Mouse (Mus musculus) MEL (cell line): ENCODE data around the gene Eps15. TPM values are rescaled to one million over a fixed set of nuclear protein-coding genes. Genes with fewer than 3 reads are reported as not detected.

Experiments
- DNase-seq: peaks from one replicate; pipeline ENCODE4 v3.0.0; 2011; ENCODE audit warnings: low read depth, low spot score
- H3K27ac ChIP-seq: 2 replicates; pipeline ENCODE4 v1.5.1; 2012; ENCODE audit warnings: low read depth, mild to moderate bottlenecking, control low read depth, low read length, moderate library complexity; ENCODE audit not compliant: control insufficient read depth
- H3K27me3 ChIP-seq, 2 experiments: fragments of 150-350 bp in 1 of 2; sonication (generic) in 1 of 2; 2 replicates each; pipeline ENCODE4 v1.6.1; 2012; ENCODE audit warnings: low read length in 2 of 2, mild to moderate bottlenecking in 2 of 2, improper control_type of control experiment in 1 of 2, moderate library complexity in 1 of 2; ENCODE audit not compliant: insufficient read depth in 2 of 2, control insufficient read depth in 1 of 2
- H3K36me3 ChIP-seq, 2 experiments: 2 replicates each; pipeline ENCODE4 v1.6.1; 2012 to 2014; ENCODE audit warnings: low read length in 2 of 2, improper control_type of control experiment in 1 of 2, inconsistent platforms in 1 of 2, mild to moderate bottlenecking in 1 of 2; ENCODE audit not compliant: insufficient read depth in 2 of 2, control insufficient read depth in 1 of 2
- H3K4me1 ChIP-seq, 2 experiments: fragments of 150-350 bp in 1 of 2; sonication (generic) in 1 of 2; 2 replicates each; pipeline ENCODE4 v1.6.1; 2012; ENCODE audit warnings: low read length in 2 of 2, improper control_type of control experiment in 1 of 2, mild to moderate bottlenecking in 1 of 2; ENCODE audit not compliant: insufficient read depth in 2 of 2, control insufficient read depth in 1 of 2
- H3K4me3 ChIP-seq, 2 experiments: fragments of 150-350 bp in 1 of 2; sonication (generic) in 1 of 2; 2 replicates each; pipeline ENCODE4 v1.5.1; 2012; ENCODE audit warnings: low read depth in 2 of 2, low read length in 2 of 2, mild to moderate bottlenecking in 2 of 2, moderate library complexity in 2 of 2, control low read depth in 1 of 2, improper control_type of control experiment in 1 of 2; ENCODE audit not compliant: control insufficient read depth in 1 of 2, insufficient read depth in 1 of 2
- H3K79me2 ChIP-seq: 2 replicates; pipeline ENCODE4 v1.6.1; 2012; ENCODE audit warnings: mild to moderate bottlenecking, low read length, moderate library complexity; ENCODE audit not compliant: control insufficient read depth, poor library complexity, insufficient read depth
- H3K9ac ChIP-seq: 2 replicates; pipeline ENCODE4 v1.6.1; 2012; ENCODE audit warnings: low read depth, mild to moderate bottlenecking, control low read depth, low read length, moderate library complexity; ENCODE audit not compliant: control insufficient read depth, poor library complexity, severe bottlenecking
- H3K9me3 ChIP-seq: fragments of 150-350 bp; sonication (generic); replicated peaks from 2 replicates; pipeline ENCODE4 v1.6.1; 2012; ENCODE audit warnings: mild to moderate bottlenecking, low read length, improper control_type of control experiment, moderate library complexity; ENCODE audit not compliant: insufficient read depth
- BHLHE40 ChIP-seq: IDR thresholded peaks from 2 replicates; pipeline ENCODE4 v1.6.1; 2012; ENCODE audit warnings: low read depth, mild to moderate bottlenecking, inconsistent platforms, low read length, improper control_type of control experiment, borderline replicate concordance
- CHD2 ChIP-seq: IDR thresholded peaks from 2 replicates; pipeline ENCODE4 v1.6.1; 2011; ENCODE audit warnings: low read length, improper control_type of control experiment
- CTCF ChIP-seq, 3 experiments: IDR thresholded peaks in 2 of 3; conservative IDR thresholded peaks in 1 of 3; 2 replicates each; pipeline ENCODE4 v1.5.1; 2011 to 2012; ENCODE audit warnings: low read length in 3 of 3, low read depth in 2 of 3, mild to moderate bottlenecking in 2 of 3, improper control_type of control experiment in 1 of 3, inconsistent platforms in 1 of 3, mixed read lengths in 1 of 3, moderate library complexity in 1 of 3; ENCODE audit not compliant: control insufficient read depth in 1 of 3, insufficient read depth in 1 of 3, poor library complexity in 1 of 3, severe bottlenecking in 1 of 3
- ELF1 ChIP-seq: IDR thresholded peaks from 2 replicates; pipeline ENCODE4 v1.6.1; 2014; ENCODE audit warnings: low read depth, mild to moderate bottlenecking, inconsistent platforms, low read length, improper control_type of control experiment, moderate library complexity
- EP300 ChIP-seq, 2 experiments: IDR thresholded peaks; 2 replicates each; pipeline ENCODE4 v1.6.1; 2011; ENCODE audit warnings: improper control_type of control experiment in 2 of 2, low read length in 2 of 2, low read depth in 1 of 2, mild to moderate bottlenecking in 1 of 2
- GABPA ChIP-seq: IDR thresholded peaks from 2 replicates; pipeline ENCODE4 v1.6.1; 2012; ENCODE audit warnings: low read depth, mild to moderate bottlenecking, inconsistent platforms, low read length, improper control_type of control experiment, moderate library complexity
- HCFC1 ChIP-seq: IDR thresholded peaks from 2 replicates; pipeline ENCODE4 v1.6.1; 2012; ENCODE audit warnings: low read depth, mild to moderate bottlenecking, inconsistent platforms, low read length, improper control_type of control experiment, moderate library complexity
- KAT2A ChIP-seq: conservative IDR thresholded peaks from 2 replicates; pipeline ENCODE4 v1.6.1; 2012; ENCODE audit warnings: low read depth, low read length, improper control_type of control experiment, inconsistent platforms
- MAX ChIP-seq: IDR thresholded peaks from 2 replicates; pipeline ENCODE4 v1.6.1; 2011; ENCODE audit warnings: low read length, improper control_type of control experiment
- MXI1 ChIP-seq: IDR thresholded peaks from 2 replicates; pipeline ENCODE4 v1.6.1; 2011; ENCODE audit warnings: mild to moderate bottlenecking, low read depth, low read length, improper control_type of control experiment
- MYB ChIP-seq: IDR thresholded peaks from 2 replicates; pipeline ENCODE4 v1.6.1; 2011; ENCODE audit warnings: mild to moderate bottlenecking, low read depth, low read length, improper control_type of control experiment
- MYC ChIP-seq: IDR thresholded peaks from 2 replicates; pipeline ENCODE4 v1.6.1; 2011; ENCODE audit warnings: low read depth, mild to moderate bottlenecking, low read length, improper control_type of control experiment, moderate library complexity
- NELFE ChIP-seq: IDR thresholded peaks from 2 replicates; pipeline ENCODE4 v1.6.1; 2011; ENCODE audit warnings: low read depth, low read length, improper control_type of control experiment
- POLR2AphosphoS2 ChIP-seq: IDR thresholded peaks from 2 replicates; pipeline ENCODE4 v1.6.1; 2011; ENCODE audit warnings: low read length, improper control_type of control experiment
- SIN3A ChIP-seq: IDR thresholded peaks from 2 replicates; pipeline ENCODE4 v1.6.1; 2012; ENCODE audit warnings: low read length, improper control_type of control experiment, inconsistent platforms
- TAL1 ChIP-seq: IDR thresholded peaks from 2 replicates; pipeline ENCODE4 v1.6.1; 2012; ENCODE audit warnings: mild to moderate bottlenecking, inconsistent platforms, low read length, moderate library complexity, mixed read lengths
- TCF12 ChIP-seq: IDR thresholded peaks from 2 replicates; pipeline ENCODE4 v1.6.1; 2014; ENCODE audit warnings: low read depth, mild to moderate bottlenecking, inconsistent platforms, low read length, improper control_type of control experiment, moderate library complexity
- ZMIZ1 ChIP-seq: IDR thresholded peaks from 2 replicates; pipeline ENCODE4 v1.6.1; 2012; ENCODE audit warnings: low read depth, mild to moderate bottlenecking, inconsistent platforms, low read length, improper control_type of control experiment, moderate library complexity
- polyA plus RNA-seq, 2 experiments: library from polyadenylated mRNA; stranded (reverse) in 1 of 2; unstranded in 1 of 2; fragments of >175 nt in 1 of 2; fragments of >200 nt in 1 of 2; gene quantifications; 2 replicates each; pipeline versions ENCODE4 v1.2.1 to v1.2.4; 2012; ENCODE audit warnings: low replicate concordance in 2 of 2, low read depth in 1 of 2; ENCODE audit not compliant: insufficient read length in 2 of 2, insufficient read depth in 1 of 2, missing spikeins in 1 of 2
- total RNA-seq: library from RNA; depleted of rRNA; stranded (reverse); fragments of 300-350 nt; gene quantifications from 2 replicates; pipeline ENCODE4 v1.2.3, GENCODE M21; 2012

Eps15 gene
- total and polyA plus RNA-seq, 3 experiments, result 19.7 to 107 (median 53.3) TPM

DNA sequence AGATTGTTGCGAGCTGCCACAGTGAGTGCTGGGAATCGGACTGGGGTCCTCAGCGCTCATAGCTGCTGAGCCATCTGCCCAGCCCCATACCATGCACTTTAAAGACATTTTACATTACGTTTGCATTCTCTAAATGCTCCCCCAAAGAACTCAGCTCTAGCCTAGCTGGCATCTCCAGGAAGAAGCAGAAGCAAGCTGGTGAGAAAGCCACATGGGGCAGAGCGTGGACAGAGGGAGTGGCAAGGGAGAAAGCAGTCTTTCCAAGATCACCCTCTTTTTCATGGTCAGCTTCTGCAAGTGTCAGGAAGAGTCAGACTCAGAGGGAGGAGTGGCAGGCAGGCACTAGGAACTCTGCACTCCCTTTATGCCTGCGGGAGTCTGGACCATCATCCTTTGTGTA lies 23.3 kb upstream of the Eps15 start:
- Histone ChIP-seq H3K27me3 (no peaks in the 10 kb centered on the region), H3K4me3 (no peak overlapping the region; a peak in 1 of 4 replicates), H3K4me1 (peaks cover 17 to 28% of the 10 kb centered on the region in 2 experiments), H3K36me3 (peaks cover 0 to 31% of the 10 kb centered on the region in 2 experiments; a peak in 2 of 4 replicates), H3K79me2 (no peaks in the 10 kb centered on the region), H3K9ac (no peak overlapping the region), H3K27ac (peak overlapping the region; percentile 2; the same call in 1 of the 2 replicates), H3K9me3 (no peaks in the 10 kb centered on the region)
- peak; percentile 31 for DNase-seq
- TF ChIP-seq GABPA (no peak), MXI1 (peak; percentile 44; the same call in 1 of the 2 replicates), ZMIZ1 (no peak), SIN3A (no peak), MAX (peak; percentile 15; the same call in 1 of the 2 replicates), ELF1 (no peak)

DNA sequence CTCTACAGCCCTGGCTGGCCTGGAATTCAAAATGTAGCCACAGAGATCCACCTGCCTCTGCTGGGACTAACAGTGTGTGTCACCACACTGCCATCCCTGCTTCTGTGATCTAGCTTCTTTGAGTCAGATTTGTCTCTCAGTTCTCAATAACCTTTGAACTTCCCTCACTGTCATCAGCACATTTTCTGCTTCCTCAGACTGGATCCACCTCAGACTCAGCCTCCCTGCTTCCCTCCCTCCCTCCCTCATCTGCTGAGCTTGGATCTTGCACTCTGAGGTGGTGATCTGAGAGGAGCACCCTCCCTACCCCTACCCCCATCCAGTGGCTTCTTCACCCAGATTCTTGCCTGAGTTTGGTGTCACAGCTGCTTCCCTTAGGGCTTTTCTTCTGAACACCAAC lies 22.4 kb upstream of the Eps15 start:
- H3K27ac ChIP-seq, result no peak overlapping the region
- H3K9me3 ChIP-seq, result no peaks in the 10 kb centered on the region
- H3K79me2 ChIP-seq, result no peaks in the 10 kb centered on the region
- H3K4me1 ChIP-seq, result peaks cover 17 to 28% of the 10 kb centered on the region in 2 experiments
- DNase-seq, result peak; percentile 12
- no peaks in the 10 kb centered on the region for H3K27me3 ChIP-seq
- H3K36me3 ChIP-seq, result peaks cover 0 to 26% of the 10 kb centered on the region in 2 experiments; a peak in 2 of 4 replicates
- no peak overlapping the region for H3K9ac ChIP-seq
- TF ChIP-seq MAX (no peak), TCF12 (no peak), CTCF (IDR thresholded peaks at IDR 0.05 in 2 of 3, conservative IDR thresholded peaks at IDR 0.05 in 1 of 3; ENCODE audit: control insufficient read depth in 1 of 3, insufficient read depth in 1 of 3, low read depth in 2 of 3, low read length in 3 of 3, poor library complexity in 1 of 3, severe bottlenecking in 1 of 3) (no peak), BHLHE40 (no peak), NELFE (no peak), MYC (no peak), EP300 (IDR thresholded peaks at IDR 0.05; ENCODE audit: low read depth in 1 of 2, low read length in 2 of 2) (no peak), HCFC1 (no peak), TAL1 (no peak), POLR2AphosphoS2 (no peak), CHD2 (no peak), KAT2A (no peak), MYB (no peak), MXI1 (no peak)
- H3K4me3 ChIP-seq, result no peak overlapping the region
